Mouse (Mus musculus) intestine, embryonic 16.5 days (tissue): ENCODE measurements at regions not wholly inside any gene's neighbourhood (a gene's known extent, or its start where the extent isn't known, plus 50 kb on each side); places are given as distances from the start of the nearest gene placed in this dataset.

Experiments used
- ATAC-seq: fragments of 200-750 bp; cut with Nextera tagmentation; 2 replicates; pipeline ENCODE4 v1.8.0; 2017; ENCODE audit warnings: moderate TSS enrichment, moderate library complexity
- H3K27ac ChIP-seq: fragments of 300-500 bp; sonication (generic); 2 replicates; pipeline ENCODE4 v1.5.1; 2014; ENCODE audit warnings: mild to moderate bottlenecking, low read length
- H3K27me3 ChIP-seq: fragments of 300-500 bp; sonication (generic); replicated peaks from 2 replicates; pipeline ENCODE4 v1.6.1; 2014; ENCODE audit warnings: low read length, control low read depth, mixed read lengths; ENCODE audit not compliant: control insufficient read depth, insufficient read depth
- H3K36me3 ChIP-seq: fragments of 300-500 bp; sonication (generic); 2 replicates; pipeline ENCODE4 v1.6.1; 2014; ENCODE audit warnings: low read length, control low read depth; ENCODE audit not compliant: control insufficient read depth, insufficient read depth
- H3K4me1 ChIP-seq: fragments of 300-500 bp; sonication (generic); 2 replicates; pipeline ENCODE4 v1.6.1; 2014; ENCODE audit warnings: low read length, control low read depth, mixed read lengths; ENCODE audit not compliant: control insufficient read depth, insufficient read depth
- H3K4me2 ChIP-seq: fragments of 300-500 bp; sonication (generic); 2 replicates; pipeline ENCODE4 v1.6.1; 2014; ENCODE audit warnings: low read depth, low read length, control low read depth
- H3K4me3 ChIP-seq: fragments of 300-500 bp; sonication (generic); 2 replicates; pipeline ENCODE4 v1.5.1; 2014; ENCODE audit warnings: mild to moderate bottlenecking, low read length
- H3K9ac ChIP-seq: fragments of 300-500 bp; sonication (generic); 2 replicates; pipeline ENCODE4 v1.6.1; 2014; ENCODE audit warnings: low read depth, low read length
- H3K9me3 ChIP-seq: fragments of 300-500 bp; sonication (generic); 2 replicates; pipeline ENCODE4 v1.6.1; 2016; ENCODE audit warnings: low read length, control low read depth; ENCODE audit not compliant: control insufficient read depth
- WGBS: fragments of 180-500 bp; shearing (Covaris S2); extraction: QIAGEN DNeasy Blood & Tissue Kit; methylation state at CpG from one replicate; pipeline ENCODE4 v1.1.7; 2014; 5-methylcytosine and 5-hydroxymethylcytosine counted together

DNA sequence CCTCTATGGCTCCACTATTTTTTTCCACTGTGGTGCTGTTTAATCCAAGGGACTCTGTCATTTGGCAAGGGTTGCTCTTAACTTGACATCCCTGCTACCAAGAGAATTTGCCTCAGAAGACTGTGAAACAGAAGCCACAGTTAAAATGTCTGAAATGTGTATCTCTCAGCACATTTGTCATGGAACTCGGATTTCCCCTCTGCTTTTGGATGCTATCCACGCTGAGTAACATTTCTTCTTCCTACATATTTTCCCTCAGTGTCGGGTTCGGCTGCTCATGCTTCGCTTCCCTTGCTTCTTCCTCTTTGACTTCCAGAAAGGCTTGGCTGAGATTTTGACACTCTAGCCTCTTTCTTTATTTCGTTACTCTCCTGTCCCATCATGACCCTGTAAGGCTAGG lies 294.1 kb downstream of the Brinp2 start:
- H3K4me2 ChIP-seq = no peak overlapping the region
- no peaks in the 10 kb centered on the region for H3K4me1 ChIP-seq
- H3K9me3 ChIP-seq = no peaks in the 10 kb centered on the region
- 80% methylated on average over 6 of the region's 6 CpGs for WGBS
- no peak for ATAC-seq
- H3K9ac ChIP-seq = no peak overlapping the region
- no peak overlapping the region for H3K4me3 ChIP-seq
- H3K36me3 ChIP-seq = no peaks in the 10 kb centered on the region
- H3K27me3 ChIP-seq = no peaks in the 10 kb centered on the region
- no peak overlapping the region for H3K27ac ChIP-seq

DNA sequence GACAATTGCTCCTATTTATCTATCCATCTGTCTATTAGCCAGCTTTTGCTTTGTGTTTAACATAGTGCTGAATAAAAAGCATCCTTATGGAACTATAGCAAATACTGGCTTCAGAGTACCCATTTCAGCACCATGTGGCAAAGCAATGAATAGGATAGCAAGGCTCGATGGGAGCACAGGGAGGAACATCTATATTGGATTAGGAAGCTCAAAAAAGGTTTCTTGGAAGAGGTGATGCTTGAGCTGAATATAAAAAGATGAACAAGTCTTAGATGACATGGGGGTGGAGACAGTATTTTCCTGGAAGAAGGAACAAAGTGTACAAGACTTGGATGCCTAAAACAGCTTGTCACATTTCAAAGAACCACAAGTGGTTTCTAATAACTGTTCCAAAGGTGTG lies 273.9 kb downstream of the Brinp2 start:
- no peaks in the 10 kb centered on the region for H3K36me3 ChIP-seq
- no peak for ATAC-seq
- H3K27me3 ChIP-seq = no peaks in the 10 kb centered on the region
- H3K4me2 ChIP-seq = no peak overlapping the region
- no peak overlapping the region for H3K4me3 ChIP-seq
- 73% methylated on average over 1 of the region's 1 CpGs for WGBS
- no peaks in the 10 kb centered on the region for H3K4me1 ChIP-seq
- no peak overlapping the region for H3K9ac ChIP-seq
- no peak overlapping the region for H3K27ac ChIP-seq
- H3K9me3 ChIP-seq = no peaks in the 10 kb centered on the region

DNA sequence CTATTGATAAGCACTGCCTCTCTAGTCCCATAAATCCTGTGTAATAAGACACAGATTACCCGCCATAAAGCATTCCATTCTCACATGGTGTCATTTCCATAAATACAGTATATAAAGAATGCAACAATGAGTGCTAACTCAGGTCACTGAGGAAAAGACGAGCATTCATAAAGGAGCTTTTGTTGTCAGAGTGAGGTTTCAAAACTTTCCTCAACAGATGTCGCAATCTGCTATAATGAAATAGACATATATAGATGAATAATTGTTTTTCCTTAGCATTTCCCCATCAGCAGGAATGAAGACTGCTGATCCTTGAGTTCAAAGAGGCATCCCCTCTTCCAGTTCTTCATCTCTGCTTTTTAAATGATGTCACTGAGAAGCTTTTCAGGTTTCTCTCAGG lies 270.3 kb downstream of the Brinp2 start:
- Histone ChIP-seq H3K9ac (no peak overlapping the region), H3K27ac (no peak overlapping the region), H3K4me2 (no peak overlapping the region), H3K4me1 (no peaks in the 10 kb centered on the region), H3K27me3 (no peaks in the 10 kb centered on the region), H3K9me3 (no peaks in the 10 kb centered on the region), H3K36me3 (no peaks in the 10 kb centered on the region), H3K4me3 (no peak overlapping the region)
- no peak for ATAC-seq
- 68% methylated on average over 3 of the region's 3 CpGs for WGBS

DNA sequence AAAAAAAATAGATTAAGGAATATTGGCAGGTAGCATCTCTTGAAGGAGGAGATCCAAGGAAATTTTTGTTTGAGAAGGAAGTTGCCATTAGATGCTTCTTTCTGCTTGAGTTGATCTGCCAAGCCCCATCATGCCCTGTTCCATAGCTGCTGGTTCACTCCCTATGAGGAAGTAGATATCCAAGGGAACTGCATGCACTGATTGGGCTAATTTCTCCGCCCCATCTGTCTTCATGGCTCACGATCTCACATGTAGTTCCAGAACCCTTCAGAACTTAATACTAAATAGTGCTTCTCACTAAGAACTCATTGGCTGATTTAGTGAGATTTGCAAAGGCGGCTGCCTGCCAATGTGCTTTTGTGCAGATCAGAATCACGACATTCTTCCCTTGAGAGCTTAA lies 258.6 kb downstream of the Brinp2 start:
- no peaks in the 10 kb centered on the region for H3K36me3 ChIP-seq
- H3K4me1 ChIP-seq = no peaks in the 10 kb centered on the region
- no peak overlapping the region for H3K9ac ChIP-seq
- no peaks in the 10 kb centered on the region for H3K27me3 ChIP-seq
- no peak overlapping the region for H3K27ac ChIP-seq
- WGBS = 87% methylated on average over 4 of the region's 4 CpGs
- H3K4me2 ChIP-seq = no peak overlapping the region
- no peak for ATAC-seq
- no peak overlapping the region for H3K4me3 ChIP-seq
- no peaks in the 10 kb centered on the region for H3K9me3 ChIP-seq

DNA sequence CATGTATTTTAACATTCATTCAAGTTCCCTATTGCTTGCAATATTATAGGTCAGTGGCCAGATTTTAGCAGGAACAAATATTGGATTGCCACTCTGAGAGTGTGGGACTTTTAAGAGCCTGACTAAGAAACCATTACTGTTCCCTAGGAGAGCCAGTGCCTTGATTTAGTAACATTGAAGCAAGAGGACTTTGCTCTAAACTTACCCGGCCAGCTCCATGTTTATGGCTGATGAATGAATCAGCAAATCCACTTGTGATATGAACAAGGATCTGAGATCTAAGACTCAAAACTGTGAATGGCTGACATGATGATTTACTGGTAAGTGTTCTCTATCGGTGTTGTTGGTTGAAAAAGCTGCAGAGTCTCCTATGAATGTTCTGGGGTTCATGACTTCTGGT lies 236.4 kb downstream of the Brinp2 start:
- H3K36me3 ChIP-seq = no peaks in the 10 kb centered on the region
- H3K4me3 ChIP-seq = no peak overlapping the region
- H3K4me2 ChIP-seq = no peak overlapping the region
- no peaks in the 10 kb centered on the region for H3K4me1 ChIP-seq
- ATAC-seq = peak; percentile 85
- no peaks in the 10 kb centered on the region for H3K27me3 ChIP-seq
- H3K9me3 ChIP-seq = no peaks in the 10 kb centered on the region
- H3K27ac ChIP-seq = no peak overlapping the region
- 61% methylated on average over 2 of the region's 2 CpGs for WGBS
- no peak overlapping the region for H3K9ac ChIP-seq

DNA sequence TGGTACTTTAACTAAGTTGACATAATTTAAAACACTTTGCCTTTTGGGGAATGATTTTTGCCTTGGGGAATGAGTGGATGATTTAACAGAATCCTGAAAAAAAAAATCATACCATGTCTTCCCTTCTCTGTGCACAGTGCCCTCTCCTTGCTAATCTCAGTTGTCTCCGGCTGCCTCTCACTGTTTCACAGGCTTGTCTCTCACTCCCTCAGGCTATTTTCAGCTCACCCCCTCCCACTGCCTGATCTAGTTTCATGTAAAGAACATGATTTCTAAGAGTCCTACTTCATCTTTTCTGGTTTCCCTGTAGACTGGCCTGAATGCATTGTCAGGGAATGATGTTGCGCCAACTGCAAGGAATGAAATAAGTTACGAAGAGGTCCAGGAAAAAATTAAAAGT lies 231.2 kb downstream of the Brinp2 start:
- no peak for ATAC-seq
- H3K27me3 ChIP-seq = no peaks in the 10 kb centered on the region
- H3K36me3 ChIP-seq = no peaks in the 10 kb centered on the region
- H3K4me2 ChIP-seq = no peak overlapping the region
- no peak overlapping the region for H3K9ac ChIP-seq
- H3K9me3 ChIP-seq = no peaks in the 10 kb centered on the region
- WGBS = 80% methylated on average over 3 of the region's 3 CpGs
- no peak overlapping the region for H3K4me3 ChIP-seq
- H3K27ac ChIP-seq = no peak overlapping the region
- H3K4me1 ChIP-seq = no peaks in the 10 kb centered on the region

DNA sequence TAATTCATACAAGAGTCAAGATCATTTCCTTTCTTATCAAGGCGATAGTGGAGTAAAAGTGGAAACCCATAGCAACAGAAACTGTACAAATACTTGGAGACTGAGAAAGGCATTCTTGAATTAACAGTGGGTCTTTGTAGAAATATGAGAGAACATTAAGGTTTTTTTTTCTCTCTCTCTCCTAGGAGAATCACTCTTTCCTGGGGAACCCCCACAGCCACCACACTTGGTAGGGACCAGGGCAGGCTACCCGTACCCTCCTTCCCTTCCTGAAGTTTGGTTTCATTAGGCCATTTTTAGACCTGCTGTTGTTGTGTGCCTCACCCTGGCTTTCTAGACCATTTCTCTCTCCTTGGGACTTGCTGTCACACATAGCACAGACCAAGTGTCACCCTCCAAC lies 229.9 kb downstream of the Brinp2 start:
- Histone ChIP-seq H3K9ac (no peak overlapping the region), H3K36me3 (no peaks in the 10 kb centered on the region), H3K9me3 (no peaks in the 10 kb centered on the region), H3K4me2 (no peak overlapping the region), H3K27ac (no peak overlapping the region), H3K4me1 (no peaks in the 10 kb centered on the region), H3K27me3 (no peaks in the 10 kb centered on the region), H3K4me3 (no peak overlapping the region)
- WGBS = 83% methylated on average over 2 of the region's 2 CpGs
- ATAC-seq = no peak

DNA sequence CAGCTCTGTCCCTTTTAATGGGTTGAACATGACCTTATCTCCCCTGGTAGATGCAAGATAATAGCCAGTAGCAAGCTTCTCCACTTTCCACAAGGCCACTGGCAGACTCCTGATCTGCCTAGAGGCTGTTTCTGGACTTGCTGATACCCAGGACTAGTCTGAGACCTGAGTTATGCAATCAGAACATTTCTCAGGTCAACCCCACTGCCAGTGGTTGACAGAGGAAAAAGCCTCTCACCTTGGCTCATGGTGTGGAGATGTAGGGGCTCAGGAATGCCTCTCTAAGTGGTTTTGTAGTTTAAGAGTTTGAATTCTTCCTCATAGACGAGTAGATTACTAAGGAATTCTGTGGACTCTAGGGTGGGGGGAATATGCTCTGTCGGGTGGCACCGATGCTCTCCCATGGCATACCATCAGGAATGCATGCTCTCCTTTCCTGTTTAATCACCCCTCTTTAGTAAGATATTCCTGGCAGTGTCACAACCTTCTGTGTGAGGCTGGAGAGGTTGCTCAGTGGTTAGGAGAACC lies 226.8 kb downstream of the Brinp2 start:
- Histone ChIP-seq H3K27ac (no peak overlapping the region), H3K27me3 (no peaks in the 10 kb centered on the region), H3K4me1 (no peaks in the 10 kb centered on the region), H3K4me2 (no peak overlapping the region), H3K4me3 (no peak overlapping the region), H3K9ac (no peak overlapping the region), H3K9me3 (no peaks in the 10 kb centered on the region), H3K36me3 (no peaks in the 10 kb centered on the region)
- 80% methylated on average over 3 of the region's 3 CpGs for WGBS
- ATAC-seq = no peak

DNA sequence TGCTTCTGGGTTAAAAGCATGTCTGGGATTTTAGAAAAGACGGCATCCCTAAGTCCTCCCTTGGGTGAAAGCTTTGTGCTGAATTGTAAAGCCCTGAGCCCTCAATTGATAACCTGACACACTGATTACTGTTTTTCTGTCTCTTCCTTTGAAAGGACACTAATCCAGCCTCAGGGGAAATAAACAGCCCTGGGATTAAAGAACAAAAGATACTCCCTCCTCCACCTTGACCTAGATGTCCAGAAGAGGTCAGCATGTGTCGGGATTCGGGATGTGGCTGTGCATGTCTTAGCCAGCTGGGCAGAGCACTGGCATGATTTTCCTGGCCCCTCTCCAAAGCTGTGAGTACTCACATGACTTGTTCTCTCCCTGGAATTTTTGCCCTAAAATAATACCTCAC lies 208.6 kb downstream of the Brinp2 start:
- Histone ChIP-seq H3K27me3 (no peaks in the 10 kb centered on the region), H3K4me2 (no peak overlapping the region), H3K9ac (no peak overlapping the region), H3K27ac (no peak overlapping the region), H3K9me3 (no peaks in the 10 kb centered on the region), H3K4me3 (no peak overlapping the region), H3K36me3 (no peaks in the 10 kb centered on the region), H3K4me1 (no peaks in the 10 kb centered on the region)
- 19% methylated on average over 3 of the region's 3 CpGs for WGBS
- no peak for ATAC-seq

DNA sequence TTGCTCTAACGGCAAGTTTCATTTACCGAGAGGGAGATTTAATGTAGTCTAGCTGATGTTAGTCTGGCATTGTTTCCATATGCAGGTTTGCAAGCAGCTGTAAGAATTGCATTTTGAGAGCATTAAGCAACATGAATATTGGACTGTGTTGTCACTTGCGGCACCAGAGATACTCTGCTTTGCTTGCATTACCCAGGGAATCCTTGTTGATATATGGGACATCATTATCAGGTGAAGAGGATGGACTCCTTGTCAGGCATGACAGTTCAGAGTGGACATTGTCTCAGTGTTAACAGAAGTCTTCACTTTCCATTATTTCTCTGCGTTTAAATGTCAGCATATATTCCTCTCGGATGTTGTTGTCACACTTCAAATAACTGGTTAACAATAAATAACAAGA lies 208.1 kb downstream of the Brinp2 start:
- H3K36me3 ChIP-seq = no peaks in the 10 kb centered on the region
- no peak for ATAC-seq
- no peak overlapping the region for H3K4me3 ChIP-seq
- WGBS = 86% methylated on average over 5 of the region's 5 CpGs
- H3K4me2 ChIP-seq = no peak overlapping the region
- no peak overlapping the region for H3K9ac ChIP-seq
- no peaks in the 10 kb centered on the region for H3K4me1 ChIP-seq
- no peaks in the 10 kb centered on the region for H3K27me3 ChIP-seq
- H3K27ac ChIP-seq = no peak overlapping the region
- H3K9me3 ChIP-seq = no peaks in the 10 kb centered on the region
